Mouse (Mus musculus) neural tube, embryonic 14.5 days (tissue): ENCODE data around the gene Gp1bb. TPM values are rescaled to one million over a fixed set of nuclear protein-coding genes. Genes with fewer than 3 reads are reported as not detected.

Experiments
- ATAC-seq: fragments of 200-750 bp; cut with Nextera tagmentation; 2 replicates; pipeline ENCODE4 v1.8.0; 2017; ENCODE audit warnings: low read depth, mild to moderate bottlenecking, moderate TSS enrichment, moderate library complexity
- H3K27ac ChIP-seq: fragments of 300-500 bp; sonication (generic); 2 replicates; pipeline ENCODE4 v1.5.1; 2014; ENCODE audit warnings: low read depth, mild to moderate bottlenecking, control low read depth, low read length, moderate library complexity, mixed read lengths
- H3K27me3 ChIP-seq: fragments of 300-500 bp; sonication (generic); 2 replicates; pipeline ENCODE4 v1.6.1; 2014; ENCODE audit warnings: low read length; ENCODE audit not compliant: control insufficient read depth, insufficient read depth
- H3K36me3 ChIP-seq: fragments of 300-500 bp; sonication (generic); 2 replicates; pipeline ENCODE4 v1.6.1; 2014; ENCODE audit warnings: low read length, mixed read lengths; ENCODE audit not compliant: control insufficient read depth, insufficient read depth
- H3K4me1 ChIP-seq: fragments of 300-500 bp; sonication (generic); 2 replicates; pipeline ENCODE4 v1.6.1; 2014; ENCODE audit warnings: low read length; ENCODE audit not compliant: control insufficient read depth, insufficient read depth
- H3K4me2 ChIP-seq: fragments of 300-500 bp; sonication (generic); 2 replicates; pipeline ENCODE4 v1.6.1; 2014; ENCODE audit warnings: mild to moderate bottlenecking, low read depth, low read length, control low read depth
- H3K4me3 ChIP-seq: fragments of 300-500 bp; sonication (generic); 2 replicates; pipeline ENCODE4 v1.5.1; 2014; ENCODE audit warnings: low read depth, low read length, control low read depth, mixed read lengths
- H3K9ac ChIP-seq: fragments of 300-500 bp; sonication (generic); replicated peaks from 2 replicates; pipeline ENCODE4 v1.6.1; 2014; ENCODE audit warnings: low read depth, mild to moderate bottlenecking, control low read depth, low read length, mixed read lengths
- H3K9me3 ChIP-seq: fragments of 300-500 bp; sonication (generic); 2 replicates; pipeline ENCODE4 v1.6.1; 2016; ENCODE audit warnings: low read length; ENCODE audit not compliant: control insufficient read depth
- WGBS: fragments of 180-500 bp; shearing (Covaris S2); extraction: QIAGEN DNeasy Blood & Tissue Kit; methylation state at CpG from one replicate; pipeline ENCODE4 v1.1.7; 2014; 5-methylcytosine and 5-hydroxymethylcytosine counted together
- polyA plus RNA-seq: library from polyadenylated mRNA; unstranded; fragments of >200 nt; fragmentation: Nextera tagmentation; extraction: Ambion mirVana; gene quantifications from 2 replicates; pipeline ENCODE4 v1.2.1, GENCODE M21; 2014

Gene Gp1bb
- polyA plus RNA-seq, 1 experiment from 2014 or later, result 11.5 TPM

DNA sequence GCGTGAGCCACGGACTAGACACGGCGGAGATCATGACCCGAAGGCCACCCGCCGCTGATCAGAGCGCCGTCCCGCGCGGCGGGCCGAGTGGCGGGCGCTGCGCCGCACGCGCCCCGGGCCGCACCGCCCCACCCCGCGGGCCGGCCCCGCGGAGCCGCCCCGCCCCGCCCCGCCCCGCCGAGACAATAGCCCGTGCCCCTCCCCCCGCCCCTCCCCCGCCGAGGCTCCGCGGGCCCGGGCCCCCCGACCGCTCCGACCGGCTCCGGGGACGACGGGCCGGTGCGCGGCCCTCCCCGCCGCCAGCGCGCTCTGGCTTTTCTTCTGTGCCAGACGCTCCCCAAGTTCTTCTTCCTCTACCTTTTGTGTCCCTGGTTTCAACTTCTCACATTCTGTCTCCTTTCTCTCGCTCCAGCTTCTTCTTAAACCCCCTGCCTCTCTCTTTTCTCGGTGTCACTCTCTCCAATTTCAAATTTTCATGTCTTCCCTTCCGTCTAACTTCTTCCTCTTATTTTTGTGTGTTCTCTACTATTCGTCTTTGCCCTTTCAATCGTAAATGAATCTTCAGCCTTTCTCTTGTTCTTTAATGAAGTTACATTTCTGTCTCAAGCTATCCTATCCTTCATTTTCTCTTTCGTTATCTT is 35.2 kb downstream of the Gp1bb start:
- H3K4me1 ChIP-seq, result peaks cover 19% of the 10 kb centered on the region
- H3K9ac ChIP-seq, result 0 out of 2 replicates have a peak overlapping the region, but pooled peaks have one; percentile 37

GRCm38 (mm10) chr16:18586076-18586905 is 35.9 kb downstream of the Gp1bb start:
- H3K27me3 ChIP-seq, result peaks cover 91% of the 10 kb centered on the region
- H3K4me1 ChIP-seq, result peaks cover 19% of the 10 kb centered on the region
- peak overlapping the region; percentile 45 for H3K4me2 ChIP-seq
- no peak for ATAC-seq
- peak overlapping the region; percentile 37 for H3K9ac ChIP-seq
- no peaks in the 10 kb centered on the region for H3K36me3 ChIP-seq
- H3K4me3 ChIP-seq, result peak overlapping the region; percentile 32
- H3K27ac ChIP-seq, result no peak overlapping the region
- WGBS, result under 1% methylated on average over 80 of the region's 83 CpGs
- no peaks in the 10 kb centered on the region for H3K9me3 ChIP-seq

More for the DNA sequence above, 35.2 kb downstream of the Gp1bb start:
- no peak for ATAC-seq
- H3K4me2 ChIP-seq, result peak overlapping the region; percentile 45
- WGBS, result under 1% methylated on average over 21 of the region's 62 CpGs
- peaks cover 91% of the 10 kb centered on the region for H3K27me3 ChIP-seq
- H3K36me3 ChIP-seq, result no peaks in the 10 kb centered on the region
- peak overlapping the region; percentile 32 for H3K4me3 ChIP-seq
- no peaks in the 10 kb centered on the region for H3K9me3 ChIP-seq
- H3K27ac ChIP-seq, result no peak overlapping the region

GRCm38 (mm10) chr16:18585676-18586075 is 36.5 kb downstream of the Gp1bb start:
- 2% methylated on average over 10 of the region's 10 CpGs for WGBS
- Histone ChIP-seq H3K4me2 (peak overlapping the region; percentile 45; the same call in 1 of the 2 replicates), H3K27me3 (peaks cover 91% of the 10 kb centered on the region), H3K27ac (no peak overlapping the region), H3K36me3 (no peaks in the 10 kb centered on the region), H3K4me1 (peaks cover 19% of the 10 kb centered on the region), H3K9ac (no peak overlapping the region; the same call in 1 of the 2 replicates), H3K4me3 (0 out of 2 replicates have a peak overlapping the region, but pooled peaks have one; percentile 32), H3K9me3 (no peaks in the 10 kb centered on the region)
- ATAC-seq, result no peak

GRCm38 (mm10) chr16:18584901-18585510 is 37.2 kb downstream of the Gp1bb start:
- peaks cover 14% of the 10 kb centered on the region for H3K4me1 ChIP-seq
- H3K4me2 ChIP-seq, result no peak overlapping the region
- WGBS, result 7% methylated on average over 10 of the region's 10 CpGs

GRCm38 (mm10) chr16:18583673-18584357 is 38.4 kb downstream of the Gp1bb start:
- Histone ChIP-seq H3K4me1 (peaks cover 14% of the 10 kb centered on the region), H3K27ac (no peak overlapping the region), H3K4me3 (no peak overlapping the region), H3K36me3 (no peaks in the 10 kb centered on the region), H3K9me3 (no peaks in the 10 kb centered on the region), H3K4me2 (no peak overlapping the region), H3K27me3 (peaks cover 88% of the 10 kb centered on the region), H3K9ac (no peak overlapping the region)
- no peak for ATAC-seq
- 5% methylated on average over 10 of the region's 10 CpGs for WGBS

More at GRCm38 (mm10) chr16:18584901-18585510, 37.2 kb downstream of the Gp1bb start:
- Histone ChIP-seq H3K27ac (no peak overlapping the region), H3K9me3 (no peaks in the 10 kb centered on the region), H3K36me3 (no peaks in the 10 kb centered on the region), H3K9ac (no peak overlapping the region), H3K4me3 (no peak overlapping the region), H3K27me3 (peaks cover 91% of the 10 kb centered on the region)
- ATAC-seq, result no peak

DNA sequence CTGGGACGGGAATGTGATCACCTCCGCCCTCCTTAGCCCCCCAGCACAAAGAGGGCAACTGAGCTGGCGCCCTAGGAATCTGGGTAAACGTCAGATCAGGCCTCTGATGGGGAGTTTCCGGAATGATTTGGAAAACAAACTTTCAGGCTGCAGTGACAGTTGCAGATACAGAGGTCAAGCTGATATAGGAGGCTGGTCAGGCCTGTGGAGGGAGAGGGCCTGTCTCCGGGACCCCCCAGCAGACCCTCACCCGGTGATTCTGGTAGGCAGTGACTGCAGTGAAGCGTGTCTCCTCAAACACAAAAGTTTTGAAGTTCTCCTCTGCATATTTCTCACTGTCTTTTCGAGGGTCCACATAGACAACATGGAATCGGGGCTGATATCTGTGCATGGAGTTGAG is 39.0 kb downstream of the Gp1bb start:
- Histone ChIP-seq H3K36me3 (no peaks in the 10 kb centered on the region), H3K9me3 (no peaks in the 10 kb centered on the region), H3K4me2 (no peak overlapping the region), H3K9ac (no peak overlapping the region), H3K27me3 (peaks cover 86% of the 10 kb centered on the region), H3K27ac (no peak overlapping the region), H3K4me1 (peaks cover 14% of the 10 kb centered on the region), H3K4me3 (no peak overlapping the region)
- 6% methylated on average over 10 of the region's 10 CpGs for WGBS
- no peak for ATAC-seq

DNA sequence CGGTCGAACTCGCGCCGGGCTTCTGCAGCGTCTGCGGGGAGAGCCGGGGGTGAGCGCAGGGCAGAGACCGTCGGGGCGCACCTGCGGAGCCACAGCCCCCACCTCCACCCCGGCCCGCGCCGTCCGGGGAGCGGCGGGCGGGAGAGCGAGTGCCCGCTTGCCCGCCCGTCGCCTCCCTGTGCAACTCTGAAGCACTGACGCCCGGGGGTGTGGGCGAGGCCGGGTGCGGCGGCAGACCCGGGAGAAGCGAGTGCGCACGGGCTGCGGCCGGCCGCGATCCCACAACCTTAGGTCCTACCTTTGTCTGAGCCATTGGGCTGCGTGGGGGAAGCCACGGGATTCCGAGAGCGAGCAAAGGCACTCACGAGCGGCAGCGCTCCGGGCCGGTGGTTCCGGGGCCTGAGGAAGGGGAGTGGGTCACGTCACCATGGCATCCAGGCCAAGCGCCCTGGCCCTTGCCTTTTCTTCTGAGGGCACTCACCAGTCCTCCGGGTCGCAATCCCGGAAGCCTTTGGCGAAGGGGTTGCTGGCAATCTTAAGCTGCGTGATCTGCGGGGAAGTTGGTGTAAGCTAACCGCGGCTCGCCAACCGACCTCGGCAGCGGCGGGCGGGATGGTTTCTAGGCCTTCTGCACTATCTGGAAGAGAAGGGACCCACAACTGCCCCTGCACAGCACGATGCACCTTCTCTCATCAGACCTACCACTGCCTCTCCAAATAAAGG is 39.6 kb downstream of the Gp1bb start:
- Histone ChIP-seq H3K27me3 (peaks cover 82% of the 10 kb centered on the region), H3K9ac (no peak overlapping the region)

DNA sequence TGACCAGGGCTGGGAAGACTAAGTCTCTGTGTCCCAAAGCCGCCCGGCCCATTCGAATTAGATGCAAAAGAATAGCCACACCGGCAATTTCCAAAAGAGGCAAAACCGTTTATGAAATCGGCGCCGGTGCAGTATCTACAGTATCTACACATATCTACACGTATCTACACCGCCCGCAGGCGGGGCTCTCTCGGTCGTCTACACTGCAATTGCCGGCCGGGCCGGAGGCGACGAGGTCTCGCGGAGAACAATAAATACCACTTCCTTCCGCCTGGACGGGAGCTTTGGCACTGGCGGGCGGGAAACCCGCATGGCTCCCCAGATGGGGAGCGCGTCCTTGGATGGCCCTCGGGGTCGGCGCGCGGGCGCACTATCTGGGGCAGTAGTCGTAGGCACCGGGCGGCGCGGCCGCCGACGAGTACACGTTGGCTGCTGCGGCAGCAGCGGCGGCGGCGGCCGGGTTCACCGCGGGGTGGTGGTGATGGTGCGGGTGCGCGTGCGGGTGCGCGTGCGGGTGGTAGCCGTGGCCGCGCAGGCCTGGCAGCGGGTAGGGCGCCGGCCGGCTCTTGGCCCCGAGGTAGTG is 40.5 kb downstream of the Gp1bb start:
- under 1% methylated on average over 66 of the region's 66 CpGs for WGBS
- peak; percentile 47; the same call in 1 of the 2 replicates for ATAC-seq
- H3K9ac ChIP-seq, result no peak overlapping the region; the same call in 1 of the 2 replicates
- peaks cover 9% of the 10 kb centered on the region for H3K4me1 ChIP-seq
- H3K9me3 ChIP-seq, result no peaks in the 10 kb centered on the region
- H3K36me3 ChIP-seq, result no peaks in the 10 kb centered on the region
- H3K27me3 ChIP-seq, result peaks cover 77% of the 10 kb centered on the region
- H3K4me3 ChIP-seq, result peak overlapping the region; percentile 34
- H3K4me2 ChIP-seq, result peak overlapping the region; percentile 49
- no peak overlapping the region for H3K27ac ChIP-seq

More for the DNA sequence above, 39.6 kb downstream of the Gp1bb start:
- peak overlapping the region; percentile 49; the same call in 1 of the 2 replicates for H3K4me2 ChIP-seq
- H3K27ac ChIP-seq, result no peak overlapping the region
- no peaks in the 10 kb centered on the region for H3K36me3 ChIP-seq
- H3K4me3 ChIP-seq, result peak overlapping the region; percentile 34
- H3K4me1 ChIP-seq, result peaks cover 10% of the 10 kb centered on the region
- H3K9me3 ChIP-seq, result no peaks in the 10 kb centered on the region
- WGBS, result 2% methylated on average over 41 of the region's 67 CpGs
- no peak for ATAC-seq
